Mouse (Mus musculus) frontal cortex, postnatal 14 days (tissue): ENCODE measurements around the gene Nanos1.

Experiments used
- DNase-seq, 2 experiments: peaks; one replicate each; pipeline ENCODE4 v3.0.0; 2022; ENCODE audit warnings: low spot score in 2 of 2

Nanos1 gene

DNA sequence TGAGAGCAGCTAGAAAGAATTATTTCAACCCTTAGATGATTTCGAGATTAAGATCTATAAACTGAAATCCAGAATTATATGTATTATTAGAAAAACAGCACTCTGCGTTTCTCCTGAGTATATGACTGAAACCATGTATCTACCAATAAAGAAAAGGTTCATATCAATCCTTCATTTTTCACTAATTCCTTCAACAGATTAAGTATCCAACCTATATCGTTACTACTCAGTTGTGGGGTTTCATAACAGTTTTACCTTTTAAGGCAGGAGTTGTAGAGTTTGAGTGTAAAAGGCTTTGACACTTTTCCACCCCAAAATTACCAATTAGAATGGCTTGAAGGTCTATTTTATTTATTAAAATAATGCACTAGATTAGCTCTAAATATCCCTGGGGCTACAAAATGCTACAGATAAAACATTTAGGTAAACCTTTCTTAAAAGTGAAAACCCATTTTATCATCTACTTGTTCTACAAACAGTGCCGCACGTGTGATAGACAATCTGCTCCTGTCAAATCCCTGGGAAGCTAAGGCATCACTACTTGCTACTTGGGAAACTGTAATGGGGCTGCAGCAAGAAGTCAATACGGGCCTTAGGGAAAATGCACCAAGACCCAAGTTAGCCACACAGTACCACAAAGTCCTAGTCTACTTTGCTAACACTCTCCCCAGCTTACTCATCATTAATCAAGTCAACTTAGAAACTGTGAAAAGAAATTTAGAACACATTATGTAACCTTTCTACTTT lies 32.6 kb downstream of the Nanos1 start:
- no peak for DNase-seq

DNA sequence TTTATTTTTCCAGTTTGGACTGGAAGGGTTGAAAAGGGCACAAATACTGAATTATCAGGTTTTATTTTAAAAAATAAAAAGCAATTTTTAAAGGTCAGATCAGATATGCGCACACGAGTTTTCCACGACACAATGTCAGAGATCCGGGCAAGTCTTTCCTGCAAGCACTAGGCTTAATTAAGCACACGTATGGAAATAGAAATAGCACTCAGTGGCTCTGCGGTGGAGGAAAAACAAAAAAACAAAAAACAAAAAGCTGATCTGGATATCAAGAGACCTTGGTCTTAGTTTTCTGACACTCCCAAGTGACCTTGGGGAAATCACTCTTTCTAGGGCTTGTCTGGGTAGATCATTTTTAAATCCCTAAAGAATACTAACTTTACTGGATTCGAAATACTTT lies 33.7 kb downstream of the Nanos1 start:
- no peak for DNase-seq

DNA sequence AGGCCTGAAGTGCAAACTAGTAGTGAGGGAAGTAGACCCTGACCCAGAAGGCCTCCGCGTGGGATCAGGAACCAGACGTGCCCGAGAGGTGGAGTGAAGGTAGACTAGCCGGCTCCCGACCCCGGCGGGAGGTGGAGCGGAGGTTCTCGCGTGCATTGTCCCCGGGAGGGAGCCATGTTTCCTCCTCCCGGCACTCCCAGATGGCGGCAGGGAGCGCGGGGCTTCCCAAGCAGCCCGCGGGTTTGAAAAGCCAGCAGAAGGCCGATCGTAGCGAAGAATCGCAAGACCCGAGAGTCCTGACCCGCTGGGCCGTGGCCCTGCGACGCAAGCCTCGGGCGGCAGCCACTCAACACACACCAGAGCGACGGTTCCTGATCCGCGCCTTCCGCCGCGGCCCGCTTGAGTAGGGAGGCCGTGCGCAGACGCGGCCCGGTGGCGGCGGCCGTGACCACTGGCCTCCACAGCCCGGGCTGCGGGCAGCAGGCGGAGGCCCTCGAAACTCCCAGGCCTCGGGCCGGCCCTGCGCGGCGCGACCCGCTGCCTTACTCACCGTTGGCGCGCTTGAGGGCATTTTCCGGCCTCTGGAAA lies 34.2 kb downstream of the Nanos1 start:
- DNase-seq, result peak; percentile 22 to 38

DNA sequence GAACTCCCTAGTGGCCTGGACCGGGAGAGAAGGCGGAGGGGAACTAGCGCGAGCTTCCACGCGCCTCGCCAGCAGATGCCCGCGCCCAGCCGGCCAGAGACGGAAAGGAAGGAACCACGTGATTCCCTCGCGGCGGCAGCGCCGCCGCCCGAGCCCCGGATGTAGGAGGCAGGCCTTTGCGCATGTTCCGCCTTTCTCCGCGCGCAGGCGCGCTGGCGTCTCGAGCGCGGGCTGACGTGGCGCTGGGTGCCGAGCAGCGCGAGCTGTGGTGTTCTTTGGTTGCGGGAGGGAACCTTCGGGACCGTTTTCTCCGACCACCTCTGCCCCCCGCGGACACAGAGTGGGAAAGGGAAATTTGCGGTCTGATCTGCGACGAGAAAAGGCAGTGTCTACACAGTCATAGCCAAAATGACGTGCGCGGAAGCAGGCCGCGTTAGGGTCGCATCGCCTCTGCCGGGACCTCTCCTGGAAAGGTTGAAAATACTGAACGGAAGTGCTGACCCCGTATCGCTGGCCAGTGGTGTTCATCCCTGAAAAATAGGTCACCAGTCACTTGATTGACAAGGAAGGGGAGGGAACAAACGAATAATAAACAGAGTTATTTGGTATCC lies 34.9 kb downstream of the Nanos1 start, which contains the start of gene Eif3a:
TSS of gene Eif3a (minus strand) at position 108 of the 611 bp plus-strand sequence.
- peak; percentile 89 to 94 for DNase-seq

DNA sequence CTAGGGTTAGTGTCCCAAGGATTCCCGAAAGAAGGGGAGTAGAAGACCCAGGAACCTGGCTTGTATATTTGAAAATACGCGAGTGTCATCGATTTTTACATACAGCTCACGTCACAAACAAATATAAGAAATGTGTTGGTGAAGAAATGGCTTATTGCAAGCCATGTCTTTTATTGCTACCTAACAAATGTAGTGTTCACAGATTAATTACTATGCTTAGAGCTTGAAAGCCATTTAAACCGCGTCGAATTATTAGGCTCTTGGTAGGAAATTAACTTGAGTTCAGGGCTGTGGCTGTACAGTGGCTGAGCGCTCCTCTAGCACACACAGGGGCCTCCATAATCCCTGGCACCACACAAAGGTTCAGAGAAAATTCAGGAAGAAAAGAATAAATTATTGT lies 35.4 kb downstream of the Nanos1 start:
- DNase-seq, result no peak

DNA sequence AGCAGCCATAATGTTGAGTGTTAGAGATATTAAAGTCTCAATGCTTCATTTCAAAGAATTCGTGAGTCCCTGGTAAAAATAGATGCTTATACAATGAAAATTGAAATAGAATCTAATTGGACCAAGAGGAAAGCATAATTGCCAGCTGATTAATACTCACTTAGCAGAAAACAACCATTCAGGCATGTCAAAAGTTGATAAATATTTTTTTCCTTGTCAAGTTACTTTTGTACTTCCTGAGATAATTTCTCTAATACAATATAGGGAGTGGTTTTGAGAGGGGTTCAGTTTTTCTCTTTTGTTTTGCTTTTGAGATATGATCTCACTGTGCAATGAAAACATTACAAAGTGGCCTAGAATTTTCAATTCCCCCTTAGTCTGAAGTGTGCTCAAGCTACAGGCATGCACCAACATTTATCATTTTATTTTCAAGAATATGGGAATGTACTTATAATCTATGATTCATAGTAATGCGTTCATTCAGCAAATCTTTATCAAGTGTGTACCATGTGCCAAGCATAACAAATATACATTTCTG lies 37.5 kb downstream of the Nanos1 start:
- DNase-seq, result no peak

DNA sequence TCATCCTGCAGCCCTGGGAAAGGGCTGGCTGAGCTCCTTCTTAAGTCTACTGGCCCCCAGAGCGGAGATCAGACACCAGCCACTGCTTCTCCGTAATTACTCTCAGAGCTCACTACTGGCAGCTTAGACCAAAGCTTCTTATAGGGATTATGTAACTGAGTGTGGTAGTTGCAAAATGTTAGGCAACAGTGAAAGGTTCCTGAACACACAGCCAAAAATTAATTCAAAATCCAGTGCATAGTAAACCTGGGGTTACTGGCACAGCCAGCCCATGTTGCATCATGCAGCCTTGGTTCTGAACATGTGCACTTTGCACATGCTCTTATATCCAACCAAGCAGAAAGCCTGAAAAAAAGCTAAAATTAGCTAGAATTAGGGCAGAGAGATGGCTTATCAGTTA lies 39.5 kb downstream of the Nanos1 start:
- no peak for DNase-seq

DNA sequence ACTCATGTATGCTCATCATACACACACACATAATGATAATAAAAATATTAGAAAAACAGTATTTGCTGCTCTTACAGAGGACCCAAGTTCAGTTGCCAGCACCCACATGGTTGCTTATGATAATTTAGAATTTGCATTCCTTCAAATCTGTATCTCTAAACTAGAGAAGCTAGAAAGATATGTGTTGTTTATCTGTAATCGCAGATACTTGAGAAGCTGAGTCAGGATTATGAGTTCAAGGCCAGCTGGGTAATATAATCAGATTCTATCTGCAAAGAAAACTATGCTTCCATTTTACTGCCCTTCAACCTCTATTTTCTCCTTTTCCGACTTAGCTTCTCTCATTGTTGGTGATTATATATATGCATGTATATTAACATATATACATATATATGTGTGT lies 41.6 kb downstream of the Nanos1 start:
- no peak for DNase-seq

DNA sequence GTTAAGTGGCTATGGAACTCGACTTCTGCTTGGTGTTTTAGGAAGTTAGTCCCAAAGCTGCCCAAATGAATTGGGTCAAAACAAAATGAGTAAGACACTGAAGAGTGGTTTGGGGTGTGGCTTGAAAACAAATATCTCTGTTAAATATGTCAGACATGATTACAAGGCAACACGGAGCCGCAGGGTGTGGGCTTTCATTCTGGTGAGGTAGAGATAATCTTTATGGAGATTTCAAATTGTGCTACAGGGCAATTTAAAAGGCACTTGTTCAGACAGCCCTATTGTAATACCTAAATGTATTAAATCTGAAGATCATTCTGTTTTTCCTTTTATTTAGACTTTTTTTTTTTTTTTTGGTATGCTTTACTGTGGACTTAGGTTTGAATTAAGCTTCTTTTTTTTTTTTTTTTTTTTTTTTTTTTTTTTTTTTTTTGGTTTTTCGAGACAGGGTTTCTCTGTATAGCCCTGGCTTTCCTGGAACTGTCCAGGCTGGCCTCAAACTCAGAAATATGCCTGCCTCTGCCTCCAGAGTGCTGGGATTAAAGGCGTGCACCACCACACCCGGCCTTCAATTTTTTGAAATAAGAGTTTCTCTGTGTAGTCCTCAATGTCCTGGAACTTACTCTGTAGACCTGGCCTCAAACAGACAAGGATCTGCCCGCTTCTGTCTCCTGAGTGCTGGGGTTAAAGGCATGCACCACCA lies 44.2 kb downstream of the Nanos1 start:
- no peak for DNase-seq

DNA sequence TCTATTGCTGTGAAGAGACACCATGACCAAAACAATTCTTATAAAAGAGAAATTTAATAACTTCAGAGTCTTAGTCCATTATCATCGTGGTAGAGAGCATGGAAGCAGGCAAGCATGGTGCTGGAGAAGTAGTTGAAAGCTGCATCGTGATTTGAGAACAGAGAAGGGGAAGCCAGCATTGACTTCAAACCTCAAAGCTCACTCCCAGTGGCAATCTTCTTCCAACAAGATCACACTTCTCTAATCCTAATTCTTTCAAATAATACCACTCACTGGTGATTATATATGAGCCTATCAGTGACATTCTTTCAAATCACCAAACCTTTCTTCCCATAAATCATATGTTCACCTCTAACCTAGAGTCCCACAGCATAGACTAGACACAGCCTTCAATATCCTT lies 49.1 kb downstream of the Nanos1 start:
- no peak for DNase-seq
